Mouse (Mus musculus) gastrocnemius, postnatal 4 days (tissue): ENCODE data around the gene Ptbp2. TPM values are rescaled to one million over a fixed set of nuclear protein-coding genes. Genes with fewer than 3 reads are reported as not detected.

Source experiments
- DNase-seq, 2 experiments: peaks; one replicate each; pipeline ENCODE4 v3.0.0; 2021 to 2022; ENCODE audit warnings: low spot score in 2 of 2, mixed read lengths in 2 of 2
- microRNA-seq: library from miRNA; unstranded; fragments of <30 nt; microRNA quantifications from one replicate; pipeline ENCODE4 v1.2.0, GENCODE M21; 2021
- total RNA-seq, 2 experiments: library from RNA; stranded (reverse); gene quantifications; 2 replicates each; pipeline ENCODE4 v1.2.3; 2021

Gene Ptbp2
- total RNA-seq, 2 experiments from 2014 or later, result 49.3 to 56.5 TPM

- no peak for DNase-seq
These were observed 82.8 kb downstream of the Ptbp2 start for GRCm38 (mm10) chr3:119701467-119701866.

GRCm38 (mm10) chr3:119684741-119685140, 99.5 kb downstream of the Ptbp2 start:
- no peak for DNase-seq

Small RNA genes lying within 50 kb of the gene (microRNA-seq; reads per million reads assigned to microRNA genes)
- not detected for gene Gm24744
